Mouse (Mus musculus) thymus, adult 2 months (tissue): ENCODE measurements around the gene Tusc1.

Experiments used
- CTCF ChIP-seq: fragments of 200-500 bp; IDR thresholded peaks from 2 replicates; pipeline ENCODE4 v1.5.1; 2012; ENCODE audit warnings: mild to moderate bottlenecking, control low read depth, low read length, moderate library complexity, borderline replicate concordance; ENCODE audit not compliant: control insufficient read depth, poor library complexity, insufficient read depth; ENCODE audit errors: extremely low read depth
- POLR2A ChIP-seq: fragments of 200-500 bp; IDR thresholded peaks from 2 replicates; pipeline ENCODE4 v1.6.1; 2012; ENCODE audit warnings: mild to moderate bottlenecking, low read length, control low read depth, moderate library complexity; ENCODE audit not compliant: control insufficient read depth, poor library complexity, insufficient read depth; ENCODE audit errors: extremely low read depth

DNA sequence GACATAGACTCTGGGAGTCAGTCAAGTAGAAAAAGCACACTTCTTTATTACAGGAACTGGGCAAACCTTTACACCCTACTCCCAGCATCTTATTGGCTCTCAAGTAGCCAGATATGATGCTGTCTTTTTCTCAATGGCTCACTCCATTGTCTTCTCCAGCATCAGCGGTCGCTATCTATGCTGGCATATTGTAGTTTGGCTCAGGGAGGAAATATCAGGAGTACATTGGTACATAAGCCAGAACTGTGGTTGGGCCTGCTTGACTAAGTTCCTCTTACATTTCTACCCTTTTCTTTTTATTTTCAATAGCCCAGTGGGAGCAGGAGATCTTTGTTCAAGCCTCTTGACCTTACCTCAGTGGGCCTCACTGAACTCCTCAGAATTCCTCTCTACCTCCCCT, 9.0 kb upstream of the Tusc1 start:
- TF ChIP-seq CTCF (no peak), POLR2A (no peak)
